Comparison of ENCODE assay signal across 16 mouse cellular contexts in the genomic region with DNA sequence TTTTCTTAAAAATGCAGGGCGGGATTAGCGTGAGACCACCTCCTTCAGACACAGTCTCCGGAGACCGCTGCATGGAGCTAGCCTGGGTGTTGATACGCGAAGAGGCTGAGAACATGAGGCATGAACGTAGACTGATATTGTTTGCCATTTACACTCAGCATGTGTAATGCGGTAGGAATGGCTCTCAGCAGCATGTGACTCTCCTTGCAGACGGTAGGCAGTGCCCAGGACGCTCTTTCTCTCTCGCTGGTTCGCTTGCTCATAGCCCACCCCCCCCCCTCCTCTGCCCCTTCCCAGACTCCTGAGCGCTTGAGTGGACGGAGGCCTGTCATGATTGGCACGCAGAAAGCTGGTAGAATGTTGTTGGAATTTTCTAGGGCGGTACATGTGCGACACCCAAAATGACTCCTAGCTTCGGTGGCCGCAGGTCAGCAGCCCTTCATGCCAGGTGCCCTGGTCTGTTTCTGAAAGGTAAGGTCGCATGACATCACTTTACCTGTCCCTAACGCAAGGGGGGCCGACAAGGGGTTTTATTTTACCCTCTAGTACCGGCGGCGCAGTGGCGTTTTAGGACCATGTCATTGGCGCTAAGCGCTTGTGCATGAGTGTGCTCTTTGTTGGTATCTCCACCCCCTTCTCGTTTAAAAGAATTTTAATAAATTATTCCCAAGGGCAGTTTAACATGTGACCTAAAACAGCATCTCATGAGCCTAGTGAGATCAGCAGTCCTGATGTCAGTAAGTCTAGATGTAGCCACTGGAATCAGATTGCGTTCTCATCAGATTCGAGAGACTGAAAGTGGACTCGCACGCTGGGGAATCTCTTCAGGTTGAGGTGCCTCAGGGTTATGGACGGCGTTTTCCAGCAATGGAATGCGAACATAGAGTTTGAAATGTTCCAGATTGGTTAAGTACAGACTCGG.
DNase-seq lines count a peak whose midpoint lies in the region; ATAC-seq and TF ChIP-seq lines count a peak whose summit lies in the region.
"Had no signal": no experiment of that assay in that cellular context is flagged by ENCODE, and none has a peak within 500 bp of the region (broad histone marks: within the 10 kb centered on the region; RNA-seq: fewer than 3 reads in every experiment).

No protein-coding gene starts in this region.

- peak overlapping the region; percentile 53 for H3K4me2 ChIP-seq in heart, embryonic 12.5 days
- peak overlapping the region; percentile 30; the same call in 1 of the 2 replicates for H3K4me2 ChIP-seq in kidney, postnatal 0 days (ENCODE audit: low read length)
- H3K4me2 ChIP-seq: intestine, embryonic 15.5 days had no signal

- H3K79me2 ChIP-seq in heart, adult 2 months (replicated peaks; ENCODE audit: control insufficient read depth, insufficient read depth, low read length), result 0 out of 2 replicates have a peak, but pooled peaks cover 1% of the 10 kb centered on the region
- peaks cover 36% of the 10 kb centered on the region for H3K79me2 ChIP-seq in MEL (ENCODE audit: control insufficient read depth, insufficient read depth, low read length, poor library complexity)

- no peaks in the 10 kb centered on the region for H3K9me3 ChIP-seq in MEL (replicated peaks; ENCODE audit: insufficient read depth, low read length)
- H3K9me3 ChIP-seq in heart, embryonic 12.5 days (replicated peaks), result no peaks in the 10 kb centered on the region
- no peaks in the 10 kb centered on the region for H3K9me3 ChIP-seq in kidney, postnatal 0 days (replicated peaks; ENCODE audit: low read length)
- H3K9me3 ChIP-seq: intestine, embryonic 15.5 days had no signal

- intact Hi-C loops in heart, adult 2 months (cut with DNase I), result no loop called here
- intact Hi-C loops in left cerebral cortex, postnatal 14 days (cut with DNase I), result no loop called here

- peak overlapping the region; percentile 89 for H3K27ac ChIP-seq in heart, adult 2 months
- peak overlapping the region; percentile 92 for H3K27ac ChIP-seq in MEL (ENCODE audit: control insufficient read depth, low read depth, low read length)
- peak overlapping the region; percentile 89 for H3K27ac ChIP-seq in heart, embryonic 12.5 days (ENCODE audit: poor library complexity, severe bottlenecking)
- peak overlapping the region; percentile 36; the same call in 1 of the 2 replicates for H3K27ac ChIP-seq in kidney, postnatal 0 days
- H3K27ac ChIP-seq: intestine, embryonic 15.5 days had no signal

- TF ChIP-seq POLR2A in heart, adult 2 months (IDR thresholded peaks at IDR 0.05; ENCODE audit: insufficient read depth, low read depth, low read length), result peak; percentile 72
- peak in 1 of 2 experiments; percentile 76; a peak in 3 of 4 replicates for TF ChIP-seq POLR2A in MEL (IDR thresholded peaks at IDR 0.05; ENCODE audit: control insufficient read depth in 1 of 2, insufficient read depth in 1 of 2, low read depth in 1 of 2, low read length in 2 of 2, poor library complexity in 1 of 2)

- H3K9ac ChIP-seq in heart, adult 2 months (ENCODE audit: low read depth, low read length), result peak overlapping the region; percentile 71
- H3K9ac ChIP-seq in MEL (ENCODE audit: control insufficient read depth, low read depth, low read length, poor library complexity, severe bottlenecking), result peak overlapping the region; percentile 75
- peak overlapping the region; percentile 35 for H3K9ac ChIP-seq in heart, embryonic 12.5 days
- no peak overlapping the region for H3K9ac ChIP-seq in kidney, postnatal 0 days (ENCODE audit: low read depth, low read length)
- H3K9ac ChIP-seq: intestine, embryonic 15.5 days had no signal

- 60% methylated on average over 37 of the region's 37 CpGs for WGBS in heart, adult 2 months
- 55% methylated on average over 37 of the region's 37 CpGs for WGBS in heart, embryonic 12.5 days
- WGBS in kidney, postnatal 0 days, result 71% methylated on average over 37 of the region's 37 CpGs

- H3K4me3 ChIP-seq in heart, adult 2 months, result peak overlapping the region; percentile 46
- H3K4me3 ChIP-seq in MEL (ENCODE audit: control insufficient read depth in 1 of 2, insufficient read depth in 1 of 2, low read depth in 2 of 2, low read length in 2 of 2), result peak overlapping the region; percentile 55 to 88
- peak overlapping the region; percentile 30 for H3K4me3 ChIP-seq in heart, embryonic 12.5 days
- H3K4me3 ChIP-seq in kidney, postnatal 0 days (replicated peaks; ENCODE audit: low read depth, low read length), result no peak overlapping the region
- H3K4me3 ChIP-seq: intestine, embryonic 15.5 days had no signal

- ATAC-seq in heart, embryonic 12.5 days (ENCODE audit: insufficient number of reproducible peaks, low FRiP score), result peak; percentile 58
- ATAC-seq in kidney, postnatal 0 days (replicated peaks; ENCODE audit: low FRiP score, low read depth), result peak; percentile 37; the same call in 1 of the 2 replicates
- ATAC-seq: forebrain, embryonic 14.5 days; intestine, embryonic 15.5 days had no signal

- no peak for TF ChIP-seq RAD21 in MEL (IDR thresholded peaks at IDR 0.05; ENCODE audit: low read depth, low read length)

- H3K36me3 ChIP-seq in heart, adult 2 months (ENCODE audit: control insufficient read depth, insufficient read depth, low read length), result peaks cover 5% of the 10 kb centered on the region; the same call in 1 of the 2 replicates
- peaks cover 0 to 42% of the 10 kb centered on the region in 2 experiments; a peak in 2 of 4 replicates for H3K36me3 ChIP-seq in MEL (ENCODE audit: control insufficient read depth in 1 of 2, insufficient read depth in 2 of 2, low read length in 2 of 2)
- H3K36me3 ChIP-seq in heart, embryonic 12.5 days, result no peaks in the 10 kb centered on the region
- no peaks in the 10 kb centered on the region for H3K36me3 ChIP-seq in kidney, postnatal 0 days (ENCODE audit: insufficient read depth, low read length)
- H3K36me3 ChIP-seq: intestine, embryonic 15.5 days had no signal

- H3K4me1 ChIP-seq in heart, adult 2 months (ENCODE audit: control insufficient read depth, insufficient read depth, low read length), result peaks cover 9% of the 10 kb centered on the region
- H3K4me1 ChIP-seq in MEL (ENCODE audit: control insufficient read depth in 1 of 2, insufficient read depth in 2 of 2, low read length in 2 of 2), result peaks cover 17 to 59% of the 10 kb centered on the region in 2 experiments
- peaks cover 92% of the 10 kb centered on the region for H3K4me1 ChIP-seq in heart, embryonic 12.5 days (replicated peaks)
- H3K4me1 ChIP-seq in kidney, postnatal 0 days (replicated peaks; ENCODE audit: insufficient read depth, low read length), result 0 out of 2 replicates have a peak, but pooled peaks cover 14% of the 10 kb centered on the region

- H3K27me3 ChIP-seq in heart, adult 2 months (ENCODE audit: control insufficient read depth, insufficient read depth, low read length), result no peaks in the 10 kb centered on the region
- H3K27me3 ChIP-seq in MEL (ENCODE audit: control insufficient read depth in 1 of 2, insufficient read depth in 2 of 2, low read length in 2 of 2), result no peaks in the 10 kb centered on the region
- no peaks in the 10 kb centered on the region for H3K27me3 ChIP-seq in heart, embryonic 12.5 days (replicated peaks)
- H3K27me3 ChIP-seq in kidney, postnatal 0 days (ENCODE audit: insufficient read depth, low read length), result no peaks in the 10 kb centered on the region
- H3K27me3 ChIP-seq: intestine, embryonic 15.5 days had no signal

- peak in 1 of 2 experiments; percentile 68 for DNase-seq in heart, adult 2 months
- DNase-seq in heart, adult 8-10 months (ENCODE audit: low spot score), result no peak
- peak; percentile 89 for DNase-seq in MEL (ENCODE audit: low read depth, low spot score)
- DNase-seq in kidney, postnatal 0 days (ENCODE audit: low spot score), result no peak
- DNase-seq in thymus, postnatal 10 days (ENCODE audit: low spot score in 2 of 2), result no peak
- no peak for DNase-seq in left cerebral cortex, postnatal 14 days (ENCODE audit: low spot score in 2 of 2)
- DNase-seq: adrenal gland, postnatal 25 days; cerebellum, adult 9-10 months; liver; lung, postnatal 4 days; midbrain, embryonic 14.5 days; right cerebral cortex, adult 18-20 months; thymus, postnatal 25 days had no signal

- TF ChIP-seq EP300 in heart, adult 2 months (IDR thresholded peaks at IDR 0.05; ENCODE audit: insufficient read depth, low read depth, low read length), result peak; percentile 93
- peak; percentile 23 to 55 for TF ChIP-seq EP300 in MEL (IDR thresholded peaks at IDR 0.05; ENCODE audit: low read depth in 1 of 2, low read length in 2 of 2)

- TF ChIP-seq CTCF in heart, adult 2 months (IDR thresholded peaks at IDR 0.05), result no peak
- no peak for TF ChIP-seq CTCF in MEL (IDR thresholded peaks at IDR 0.05 in 2 of 3, conservative IDR thresholded peaks at IDR 0.05 in 1 of 3; ENCODE audit: control insufficient read depth in 1 of 3, insufficient read depth in 1 of 3, low read depth in 2 of 3, low read length in 3 of 3, poor library complexity in 1 of 3, severe bottlenecking in 1 of 3)
- TF ChIP-seq CTCF in kidney, postnatal 0 days (IDR thresholded peaks at IDR 0.05; ENCODE audit: low read depth), result no peak

TF ChIP-seq in MEL, 35 proteins besides CTCF, POLR2A, EP300 and RAD21 (continues in another document):
- peak; percentile 96 for TF ChIP-seq POLR2AphosphoS5 (IDR thresholded peaks at IDR 0.05; ENCODE audit: borderline replicate concordance, low read depth, low read length)
- TF ChIP-seq CHD1 (IDR thresholded peaks at IDR 0.05; ENCODE audit: low read depth, low read length), result peak; percentile 88
- TF ChIP-seq ZNF384 (IDR thresholded peaks at IDR 0.05; ENCODE audit: low read depth, low read length), result no peak
- peak; percentile 75; the same call in 1 of the 2 replicates for TF ChIP-seq MAZ (IDR thresholded peaks at IDR 0.05; ENCODE audit: low read depth, low read length)
- TF ChIP-seq USF2 (IDR thresholded peaks at IDR 0.05; ENCODE audit: borderline replicate concordance in 1 of 2, insufficient read depth in 1 of 2, low read depth in 1 of 2, low read length in 2 of 2), result peak in 1 of 2 experiments; percentile 34; a peak in 1 of 4 replicates
- peak; percentile 36; the same call in 1 of the 2 replicates for TF ChIP-seq BHLHE40 (IDR thresholded peaks at IDR 0.05; ENCODE audit: borderline replicate concordance, low read depth, low read length)
- TF ChIP-seq MYC (IDR thresholded peaks at IDR 0.05; ENCODE audit: low read depth, low read length), result peak; percentile 94
- TF ChIP-seq UBTF (IDR thresholded peaks at IDR 0.05; ENCODE audit: borderline replicate concordance, insufficient read depth, low read depth, low read length), result no peak
- TF ChIP-seq GABPA (IDR thresholded peaks at IDR 0.05; ENCODE audit: low read depth, low read length), result no peak
- 0 out of 2 replicates have a peak, but pooled peaks have one; percentile 23 for TF ChIP-seq NRF1 (IDR thresholded peaks at IDR 0.05; ENCODE audit: insufficient read depth, low read depth, low read length, poor library complexity, severe bottlenecking)
- peak; percentile 25; the same call in 1 of the 2 replicates for TF ChIP-seq HCFC1 (IDR thresholded peaks at IDR 0.05; ENCODE audit: low read depth, low read length)
- TF ChIP-seq POLR2AphosphoS2 (IDR thresholded peaks at IDR 0.05; ENCODE audit: low read length), result peak; percentile 49; the same call in 1 of the 2 replicates
- peak; percentile 81 for TF ChIP-seq ZMIZ1 (IDR thresholded peaks at IDR 0.05; ENCODE audit: low read depth, low read length)
- peak; percentile 86 for TF ChIP-seq ETS1 (IDR thresholded peaks at IDR 0.05; ENCODE audit: low read depth, low read length)

Comparison
In these comparisons a context has a peak if more than half of its experiments do, and no peak if none do; other contexts are left out.
1. H3K27ac ChIP-seq: peak in every context shown above with its lines; median percentile 92 in MEL; 89 in heart, adult 2 months; 89 in heart, embryonic 12.5 days; 36 in kidney, postnatal 0 days.